Mouse (Mus musculus): ENCODE results near the gene Fip1l1. TPM values are rescaled to one million over a fixed set of nuclear protein-coding genes. Genes with fewer than 3 reads are reported as not detected.

Gene Fip1l1
- 84.8 and 86.4 TPM in 2 replicates for polyA plus RNA-seq (2016; fragmentation: Nextera tagmentation; extraction: Ambion mirVana)

- WGBS = under 1% methylated on average over 59 of the region's 73 CpGs
- peak within 1 kb of the TSS; percentile 92 for H3K27ac ChIP-seq (ENCODE audit: poor library complexity, severe bottlenecking)
- ATAC-seq (ENCODE audit: insufficient number of reproducible peaks, low FRiP score) = peak; percentile 90
- H3K4me3 ChIP-seq = peak within 1 kb of the TSS; percentile 98
- H3K36me3 ChIP-seq = peaks cover 14% of the 10 kb centered on the region
- H3K9me3 ChIP-seq (replicated peaks) = no peaks in the 10 kb centered on the region
- no peaks in the 10 kb centered on the region for H3K27me3 ChIP-seq (replicated peaks)
- peaks cover 26% of the 10 kb centered on the region for H3K4me1 ChIP-seq (replicated peaks)
- peak within 1 kb of the TSS; percentile 74 for H3K4me2 ChIP-seq
- H3K9ac ChIP-seq = peak within 1 kb of the TSS; percentile 97
Measured at GRCm38 (mm10) chr5:74535240-74536021, at the start of gene Fip1l1. TSS of gene Fip1l1 (plus strand) at chr5:74535449.

GRCm38 (mm10) chr5:74492705-74493104, 42.5 kb upstream of the Fip1l1 start:
- WGBS = 76% methylated on average over 3 of the region's 3 CpGs
- no peak overlapping the region for H3K4me3 ChIP-seq
- H3K9ac ChIP-seq = no peak overlapping the region
- no peak overlapping the region for H3K27ac ChIP-seq (ENCODE audit: poor library complexity, severe bottlenecking)
- no peaks in the 10 kb centered on the region for H3K9me3 ChIP-seq (replicated peaks)
- H3K36me3 ChIP-seq = no peaks in the 10 kb centered on the region
- no peak for ATAC-seq (ENCODE audit: insufficient number of reproducible peaks, low FRiP score)
- no peaks in the 10 kb centered on the region for H3K27me3 ChIP-seq (replicated peaks)
- H3K4me1 ChIP-seq (replicated peaks) = no peaks in the 10 kb centered on the region
- no peak overlapping the region for H3K4me2 ChIP-seq

DNA sequence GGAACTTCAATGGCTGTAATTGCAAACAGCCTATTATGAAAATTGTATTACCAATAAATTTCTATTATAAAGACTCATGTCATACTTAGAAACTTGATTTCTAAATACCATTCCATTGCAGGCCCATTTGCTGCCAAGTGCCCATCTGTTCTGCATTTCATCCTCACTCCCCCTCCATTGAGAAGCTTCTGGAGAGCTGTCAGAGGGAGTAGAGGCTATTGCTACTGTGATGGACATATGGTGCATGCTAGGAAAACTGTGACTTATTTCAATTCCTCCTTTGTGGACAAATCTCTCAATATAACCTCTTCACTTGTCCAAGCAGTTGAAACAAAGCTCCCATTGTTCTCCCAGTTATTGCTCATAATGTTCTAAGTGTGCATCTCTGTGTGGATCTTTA, 23.6 kb upstream of the Fip1l1 start:
- H3K4me1 ChIP-seq (replicated peaks) = no peaks in the 10 kb centered on the region
- H3K9me3 ChIP-seq (replicated peaks) = no peaks in the 10 kb centered on the region
- no peak overlapping the region for H3K9ac ChIP-seq
- no peak overlapping the region for H3K27ac ChIP-seq (ENCODE audit: poor library complexity, severe bottlenecking)
- H3K4me3 ChIP-seq = no peak overlapping the region
- no peak for ATAC-seq (ENCODE audit: insufficient number of reproducible peaks, low FRiP score)
- no peaks in the 10 kb centered on the region for H3K27me3 ChIP-seq (replicated peaks)
- peaks cover 5% of the 10 kb centered on the region for H3K36me3 ChIP-seq
- H3K4me2 ChIP-seq = no peak overlapping the region

DNA sequence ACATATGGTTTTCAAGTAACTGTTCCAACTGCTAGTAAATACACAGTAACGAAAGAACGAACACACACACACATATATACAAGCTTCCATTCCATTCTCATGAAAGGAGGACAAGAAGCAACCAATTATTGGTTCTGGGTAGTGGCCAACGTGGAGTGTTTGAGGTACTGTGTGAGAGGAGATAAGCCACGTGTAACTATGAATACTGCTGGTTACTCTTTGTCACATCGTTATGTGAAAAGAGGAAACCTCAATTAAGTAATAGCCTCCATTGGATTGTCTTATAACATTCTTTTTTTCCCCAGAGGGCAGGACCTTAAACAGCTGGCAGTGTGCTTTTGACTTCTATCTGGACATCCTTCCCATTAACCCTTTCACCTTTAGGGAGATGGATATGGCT, 8.2 kb upstream of the Fip1l1 start:
- Histone ChIP-seq H3K27ac (ENCODE audit: poor library complexity, severe bottlenecking) (no peak overlapping the region), H3K27me3 (replicated peaks) (no peaks in the 10 kb centered on the region), H3K9ac (no peak overlapping the region), H3K4me3 (no peak overlapping the region), H3K4me1 (replicated peaks) (peaks cover 15% of the 10 kb centered on the region), H3K4me2 (no peak overlapping the region), H3K36me3 (no peaks in the 10 kb centered on the region), H3K9me3 (replicated peaks) (no peaks in the 10 kb centered on the region)
- ATAC-seq (ENCODE audit: insufficient number of reproducible peaks, low FRiP score) = no peak
- WGBS = 77% methylated on average over 5 of the region's 5 CpGs

DNA sequence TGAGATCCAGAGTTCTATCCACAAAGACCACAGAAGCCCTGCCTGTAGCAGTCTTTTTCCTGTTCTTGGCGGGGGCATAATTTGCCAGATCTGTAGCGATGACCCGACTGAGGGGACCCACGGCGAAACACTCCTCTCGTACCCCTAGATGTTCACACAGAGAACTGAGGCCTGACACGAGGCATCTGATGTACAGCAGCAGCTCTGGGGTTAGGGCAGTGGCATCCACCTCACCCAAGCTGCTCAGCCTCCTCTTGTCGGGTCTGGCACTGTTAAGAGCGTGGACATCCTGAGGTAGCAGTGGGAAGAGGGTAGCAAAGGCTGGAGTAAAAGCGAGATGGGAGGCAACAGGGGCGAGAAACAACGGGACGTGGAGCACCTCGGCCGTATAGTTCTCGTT, 4.5 kb upstream of the Fip1l1 start:
- Histone ChIP-seq H3K27ac (ENCODE audit: poor library complexity, severe bottlenecking) (no peak overlapping the region), H3K36me3 (no peaks in the 10 kb centered on the region), H3K27me3 (replicated peaks) (no peaks in the 10 kb centered on the region), H3K4me3 (peak overlapping the region; percentile 75), H3K9ac (peak overlapping the region; percentile 82), H3K4me1 (replicated peaks) (peaks cover 21% of the 10 kb centered on the region), H3K4me2 (peak overlapping the region; percentile 98), H3K9me3 (replicated peaks) (no peaks in the 10 kb centered on the region)
- no peak for ATAC-seq (ENCODE audit: insufficient number of reproducible peaks, low FRiP score)
- WGBS = 19% methylated on average over 16 of the region's 16 CpGs

DNA sequence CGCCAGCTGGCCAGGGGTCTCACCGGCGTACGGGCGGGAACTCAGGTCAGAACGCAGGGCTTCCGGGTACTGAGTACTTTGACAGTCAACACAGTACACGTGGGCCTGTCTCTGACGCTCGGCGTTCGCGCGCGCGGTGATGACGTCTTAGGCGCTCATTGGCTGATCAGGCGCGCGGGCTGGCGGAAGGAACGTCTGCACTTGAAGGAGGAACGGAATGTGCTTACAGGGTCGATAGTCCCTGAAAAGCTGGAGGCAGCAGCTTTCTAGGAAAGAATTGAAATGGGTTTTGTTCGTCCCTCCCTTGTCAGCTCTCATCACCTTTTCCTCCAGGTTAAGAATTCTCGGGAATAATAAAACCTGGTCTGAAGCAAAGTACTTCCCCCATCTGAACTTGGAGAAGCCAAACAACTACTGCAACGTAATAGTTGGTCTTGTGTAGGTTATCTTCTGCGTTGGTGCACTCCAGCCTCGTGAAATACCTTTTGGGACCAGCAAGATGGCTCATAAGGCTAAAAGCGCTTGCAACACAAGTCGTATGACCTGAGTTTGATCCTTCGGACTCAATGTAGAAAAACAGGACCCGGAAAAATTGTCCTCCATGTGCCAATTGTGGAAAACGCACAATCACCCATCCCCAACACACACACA, 3.5 kb upstream of the Fip1l1 start, which contains the start of gene Scfd2:
Gene Scfd2 (minus strand): TSS at position 130 of the 651 bp plus-strand sequence.
- peak within 1 kb of the TSS; percentile 82 for H3K9ac ChIP-seq
- peak; percentile 87 for ATAC-seq (ENCODE audit: insufficient number of reproducible peaks, low FRiP score)
- peak within 1 kb of the TSS; percentile 75 for H3K4me3 ChIP-seq
- no peaks in the 10 kb centered on the region for H3K9me3 ChIP-seq (replicated peaks)
- peak within 1 kb of the TSS; percentile 98 for H3K4me2 ChIP-seq
- peaks cover 23% of the 10 kb centered on the region for H3K4me1 ChIP-seq (replicated peaks)
- no peaks in the 10 kb centered on the region for H3K36me3 ChIP-seq
- 6% methylated on average over 35 of the region's 35 CpGs for WGBS
- no peaks in the 10 kb centered on the region for H3K27me3 ChIP-seq (replicated peaks)
- H3K27ac ChIP-seq (ENCODE audit: poor library complexity, severe bottlenecking) = peak within 1 kb of the TSS; percentile 57

DNA sequence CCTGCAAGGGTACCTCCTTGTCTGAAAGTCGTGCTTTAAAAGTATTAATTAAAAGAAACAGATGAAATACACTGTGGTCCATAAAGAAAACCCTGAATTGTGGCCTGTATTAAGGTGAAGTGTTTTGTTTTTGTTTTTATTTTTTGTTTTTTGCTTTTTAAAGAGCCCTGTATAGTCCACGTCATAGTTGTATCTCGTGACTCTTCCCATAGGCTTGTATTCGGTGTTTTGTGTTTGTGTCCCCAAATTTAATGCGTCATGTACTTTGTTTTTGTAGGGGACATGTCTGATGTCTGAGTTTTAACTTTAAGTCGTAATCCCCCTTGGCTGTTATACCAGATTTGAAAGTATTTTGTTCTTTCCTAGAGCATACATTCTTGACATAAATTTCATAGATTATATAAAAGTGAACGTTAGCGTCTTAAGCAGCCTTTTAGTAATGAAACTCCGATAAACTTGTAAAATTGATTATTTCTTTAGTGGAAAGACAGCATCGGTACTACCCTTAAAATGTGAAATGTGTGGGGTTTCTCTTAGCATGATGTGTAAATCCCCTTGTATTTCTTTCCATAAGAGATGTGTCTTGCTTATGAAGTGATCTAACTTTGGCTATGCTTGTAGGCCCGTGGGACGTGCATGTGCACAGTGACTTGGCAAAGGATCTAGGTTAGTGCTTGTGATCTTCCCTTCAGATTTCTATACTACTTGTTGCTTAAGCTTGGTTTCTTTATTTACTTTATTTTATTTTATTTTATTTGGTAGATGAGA, 1.1 kb downstream of the Fip1l1 start:
- Histone ChIP-seq H3K4me2 (peak overlapping the region; percentile 74), H3K9ac (peak overlapping the region; percentile 97), H3K36me3 (peaks cover 14% of the 10 kb centered on the region), H3K9me3 (replicated peaks) (no peaks in the 10 kb centered on the region), H3K4me3 (peak overlapping the region; percentile 98), H3K27me3 (replicated peaks) (no peaks in the 10 kb centered on the region), H3K27ac (ENCODE audit: poor library complexity, severe bottlenecking) (peak overlapping the region; percentile 92; the same call in 1 of the 2 replicates), H3K4me1 (replicated peaks) (peaks cover 20% of the 10 kb centered on the region)
- 43% methylated on average over 12 of the region's 12 CpGs for WGBS
- ATAC-seq (ENCODE audit: insufficient number of reproducible peaks, low FRiP score) = no peak

DNA sequence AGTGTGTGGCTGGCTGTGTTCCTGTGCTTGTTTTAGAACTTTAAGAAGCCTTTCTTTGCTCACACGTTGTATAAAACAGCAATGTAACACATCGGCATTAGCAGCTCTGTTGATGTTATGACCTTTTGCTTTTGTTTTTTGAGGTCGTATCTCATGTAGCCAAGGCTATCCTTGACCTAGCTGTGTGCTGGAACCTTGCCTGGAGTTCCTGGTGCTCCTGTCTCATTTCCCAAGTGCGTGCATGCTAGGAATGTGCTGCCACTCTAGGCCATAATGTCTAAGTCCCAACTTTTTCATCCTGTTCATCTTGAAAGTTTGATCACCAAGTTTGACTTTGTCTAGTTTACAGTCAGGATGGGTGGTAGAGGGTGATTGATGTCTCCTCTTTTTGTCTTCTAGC, 10.4 kb downstream of the Fip1l1 start:
- no peak overlapping the region for H3K4me2 ChIP-seq
- H3K36me3 ChIP-seq = peaks cover 65% of the 10 kb centered on the region
- no peak overlapping the region for H3K9ac ChIP-seq
- peaks cover 6% of the 10 kb centered on the region; the same call in 1 of the 2 replicates for H3K4me1 ChIP-seq (replicated peaks)
- no peak for ATAC-seq (ENCODE audit: insufficient number of reproducible peaks, low FRiP score)
- no peak overlapping the region for H3K4me3 ChIP-seq
- H3K9me3 ChIP-seq (replicated peaks) = no peaks in the 10 kb centered on the region
- 94% methylated on average over 4 of the region's 4 CpGs for WGBS
- H3K27me3 ChIP-seq (replicated peaks) = no peaks in the 10 kb centered on the region
- H3K27ac ChIP-seq (ENCODE audit: poor library complexity, severe bottlenecking) = no peak overlapping the region

GRCm38 (mm10) chr5:74549566-74549965, 14.3 kb downstream of the Fip1l1 start:
- Histone ChIP-seq H3K9ac (no peak overlapping the region), H3K36me3 (peaks cover 63% of the 10 kb centered on the region), H3K4me3 (no peak overlapping the region), H3K27me3 (replicated peaks) (no peaks in the 10 kb centered on the region), H3K4me2 (no peak overlapping the region), H3K9me3 (replicated peaks) (no peaks in the 10 kb centered on the region), H3K4me1 (replicated peaks) (peaks cover 6% of the 10 kb centered on the region; the same call in 1 of the 2 replicates), H3K27ac (ENCODE audit: poor library complexity, severe bottlenecking) (no peak overlapping the region)
- WGBS = 81% methylated on average over 8 of the region's 8 CpGs
- ATAC-seq (ENCODE audit: insufficient number of reproducible peaks, low FRiP score) = no peak

DNA sequence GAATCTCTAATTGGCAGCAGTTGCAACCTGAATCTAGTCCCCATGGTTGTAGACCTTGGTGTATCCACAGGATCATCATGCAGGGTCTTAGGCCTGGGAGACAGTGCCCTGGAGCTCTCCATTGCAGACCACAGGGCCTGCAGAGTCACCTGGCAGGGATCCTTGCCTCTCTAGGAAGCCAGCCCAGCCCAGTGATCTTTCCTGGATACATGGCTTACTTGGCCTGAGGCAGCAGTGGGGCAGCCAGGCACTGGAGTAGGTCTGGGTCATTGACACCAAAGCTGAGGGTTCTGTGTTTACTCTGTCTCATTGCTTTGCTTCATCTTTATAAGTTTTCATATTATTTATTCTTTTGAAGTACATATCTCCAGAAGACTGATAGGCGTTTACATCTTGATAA, 25.9 kb downstream of the Fip1l1 start:
- Histone ChIP-seq H3K9ac (no peak overlapping the region), H3K4me2 (no peak overlapping the region), H3K9me3 (replicated peaks) (no peaks in the 10 kb centered on the region), H3K27me3 (replicated peaks) (no peaks in the 10 kb centered on the region), H3K4me1 (replicated peaks) (peaks cover 5% of the 10 kb centered on the region), H3K27ac (ENCODE audit: poor library complexity, severe bottlenecking) (no peak overlapping the region), H3K4me3 (no peak overlapping the region), H3K36me3 (peaks cover 56% of the 10 kb centered on the region)
- 83% methylated on average over 1 of the region's 1 CpGs for WGBS
- ATAC-seq (ENCODE audit: insufficient number of reproducible peaks, low FRiP score) = no peak

DNA sequence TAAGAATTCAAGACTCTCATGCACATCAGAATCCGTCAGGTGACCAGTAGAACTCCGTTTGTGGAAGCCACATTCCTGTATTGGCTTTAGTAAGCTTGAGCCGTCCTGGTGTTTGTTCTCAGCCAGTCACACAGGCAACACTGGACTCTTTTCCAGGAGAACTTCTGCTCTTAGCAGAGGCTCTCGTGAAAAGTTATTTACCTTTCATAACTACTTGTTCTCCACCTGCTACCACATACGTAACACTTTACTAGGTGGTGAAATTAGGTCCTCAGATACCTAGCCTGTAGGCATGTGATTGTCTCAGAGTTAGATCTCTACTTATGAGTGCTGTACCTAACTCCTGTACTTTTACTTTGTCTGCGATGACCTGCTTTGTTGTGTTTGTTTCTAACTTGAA, 36.5 kb downstream of the Fip1l1 start:
- Histone ChIP-seq H3K9me3 (replicated peaks) (no peaks in the 10 kb centered on the region), H3K9ac (no peak overlapping the region), H3K27ac (ENCODE audit: poor library complexity, severe bottlenecking) (no peak overlapping the region), H3K27me3 (replicated peaks) (no peaks in the 10 kb centered on the region), H3K4me2 (no peak overlapping the region), H3K36me3 (peaks cover 36% of the 10 kb centered on the region), H3K4me1 (replicated peaks) (peaks cover 4% of the 10 kb centered on the region; the same call in 1 of the 2 replicates), H3K4me3 (no peak overlapping the region)
- WGBS = 88% methylated on average over 6 of the region's 6 CpGs
- ATAC-seq (ENCODE audit: insufficient number of reproducible peaks, low FRiP score) = no peak

Measured in heart, embryonic 12.5 days (tissue).